Mouse (Mus musculus): ENCODE measurements around the gene Ap3d1.
A peak's percentile ranks its signal among the peaks of the same experiment; 100 is the strongest.

The Ap3d1 gene

GRCm38 (mm10) chr10:80757717-80758116 lies 15.7 kb upstream of the Ap3d1 start:
- DNase-seq (ENCODE audit: low read depth, low spot score), result peak; percentile 54

- DNase-seq (ENCODE audit: low read depth, low spot score), result no peak
Measured at GRCm38 (mm10) chr10:80756967-80757366, 14.9 kb upstream of the Ap3d1 start.

- DNase-seq (ENCODE audit: low read depth, low spot score), result no peak
Measured at GRCm38 (mm10) chr10:80756509-80756908, 14.4 kb upstream of the Ap3d1 start.

GRCm38 (mm10) chr10:80756099-80756498 lies 14.0 kb upstream of the Ap3d1 start:
- DNase-seq (ENCODE audit: low read depth, low spot score), result no peak

GRCm38 (mm10) chr10:80755291-80756015 lies 13.4 kb upstream of the Ap3d1 start:
- DNase-seq (ENCODE audit: low read depth, low spot score), result no peak

GRCm38 (mm10) chr10:80754594-80755290 lies 12.7 kb upstream of the Ap3d1 start, which contains the start of gene Dot1l:
TSS of gene Dot1l (plus strand) at chr10:80755206.
- DNase-seq (ENCODE audit: low read depth, low spot score), result peak; percentile 99

GRCm38 (mm10) chr10:80752079-80752625 lies 10.1 kb upstream of the Ap3d1 start:
- DNase-seq (ENCODE audit: low read depth, low spot score), result peak; percentile 83

- no peak for DNase-seq (ENCODE audit: low read depth, low spot score)
Measured at GRCm38 (mm10) chr10:80751188-80751832, 9.2 kb upstream of the Ap3d1 start.

- peak; percentile 87 for DNase-seq (ENCODE audit: low read depth, low spot score)
Measured at GRCm38 (mm10) chr10:80748609-80749008, 6.5 kb upstream of the Ap3d1 start.

GRCm38 (mm10) chr10:80747410-80747809 lies 5.3 kb upstream of the Ap3d1 start:
- peak; percentile 81 for DNase-seq (ENCODE audit: low read depth, low spot score)

GRCm38 (mm10) chr10:80744262-80744661 lies 2.2 kb upstream of the Ap3d1 start:
- no peak for DNase-seq (ENCODE audit: low read depth, low spot score)

- no peak for DNase-seq (ENCODE audit: low read depth, low spot score)
Measured at GRCm38 (mm10) chr10:80741634-80742179, 357 bp downstream of the Ap3d1 start.

- no peak for DNase-seq (ENCODE audit: low read depth, low spot score)
Measured at GRCm38 (mm10) chr10:80741146-80741545, 918 bp downstream of the Ap3d1 start.

GRCm38 (mm10) chr10:80738657-80739056 lies 3.4 kb downstream of the Ap3d1 start:
- no peak for DNase-seq (ENCODE audit: low read depth, low spot score)

GRCm38 (mm10) chr10:80736731-80737130 lies 5.3 kb downstream of the Ap3d1 start:
- no peak for DNase-seq (ENCODE audit: low read depth, low spot score)

GRCm38 (mm10) chr10:80732611-80733101 lies 9.4 kb downstream of the Ap3d1 start:
- no peak for DNase-seq (ENCODE audit: low read depth, low spot score)

- DNase-seq (ENCODE audit: low read depth, low spot score), result no peak
Measured at GRCm38 (mm10) chr10:80727369-80728127, 14.5 kb downstream of the Ap3d1 start.

GRCm38 (mm10) chr10:80717281-80717680 lies 24.8 kb downstream of the Ap3d1 start:
- no peak for DNase-seq (ENCODE audit: low read depth, low spot score)

GRCm38 (mm10) chr10:80710834-80711233 lies 31.2 kb downstream of the Ap3d1 start:
- DNase-seq (ENCODE audit: low read depth, low spot score), result no peak

GRCm38 (mm10) chr10:80705479-80705878 lies 36.6 kb downstream of the Ap3d1 start:
- no peak for DNase-seq (ENCODE audit: low read depth, low spot score)

- no peak for DNase-seq (ENCODE audit: low read depth, low spot score)
Measured at GRCm38 (mm10) chr10:80705033-80705432, 37.0 kb downstream of the Ap3d1 start.
